Comparison of ENCODE assay signal across 8 mouse cellular contexts in genomic region chr11:86545556-86545955, GRCm38 (mm10). TPM values are rescaled to one million over a fixed set of nuclear protein-coding genes. Genes with fewer than 3 reads are reported as not detected.
DNase-seq lines count a peak whose midpoint lies in the region; ATAC-seq lines count a peak whose summit lies in the region.

No protein-coding gene starts in this region.

- H3K4me3 ChIP-seq in erythroblast, embryonic 14.5 days (replicated peaks), result peak overlapping the region; percentile 86
- peak overlapping the region; percentile 97 for H3K4me3 ChIP-seq in forebrain, embryonic 13.5 days
- H3K4me3 ChIP-seq in liver, embryonic 11.5 days (ENCODE audit: low read depth, low read length), result peak overlapping the region; percentile 81

- no peaks in the 10 kb centered on the region for H3K27me3 ChIP-seq in erythroblast, embryonic 14.5 days (ENCODE audit: control insufficient read depth)
- no peaks in the 10 kb centered on the region for H3K27me3 ChIP-seq in forebrain, embryonic 13.5 days
- H3K27me3 ChIP-seq in liver, embryonic 11.5 days (replicated peaks; ENCODE audit: control insufficient read depth, insufficient read depth, low read length), result no peaks in the 10 kb centered on the region

- ATAC-seq in erythroblast, adult 5-6 weeks (replicated peaks; ENCODE audit: low FRiP score, poor library complexity, severe bottlenecking), result no peak
- ATAC-seq in forebrain, embryonic 13.5 days, result no peak
- no peak for ATAC-seq in liver, embryonic 11.5 days (replicated peaks; ENCODE audit: low FRiP score)

- DNase-seq in A20 (ENCODE audit: low read depth, low spot score), result peak; percentile 51
- no peak for DNase-seq in liver, embryonic 11.5 days (ENCODE audit: low spot score)
- no peak for DNase-seq in ovary, postnatal 36 days (ENCODE audit: low spot score)
- DNase-seq in frontal cortex, postnatal 10 days (ENCODE audit: low spot score in 2 of 2), result no peak
- no peak for DNase-seq in urinary bladder, postnatal 25 days (ENCODE audit: low spot score)

- H3K4me1 ChIP-seq in erythroblast, embryonic 14.5 days (ENCODE audit: control insufficient read depth), result peaks cover 36% of the 10 kb centered on the region
- H3K4me1 ChIP-seq in forebrain, embryonic 13.5 days, result peaks cover 27% of the 10 kb centered on the region
- peaks cover 8% of the 10 kb centered on the region for H3K4me1 ChIP-seq in liver, embryonic 11.5 days (replicated peaks; ENCODE audit: control insufficient read depth, insufficient read depth, low read length)

- 81% methylated on average over 8 of the region's 8 CpGs for WGBS in forebrain, embryonic 13.5 days
- WGBS in liver, embryonic 11.5 days, result 69% methylated on average over 8 of the region's 8 CpGs

- H3K9ac ChIP-seq in forebrain, embryonic 13.5 days, result peak overlapping the region; percentile 49
- peak overlapping the region; percentile 90 for H3K9ac ChIP-seq in liver, embryonic 11.5 days (ENCODE audit: low read depth, low read length)

- H3K9me3 ChIP-seq in erythroblast, embryonic 14.5 days (ENCODE audit: control insufficient read depth, low read length), result no peaks in the 10 kb centered on the region
- no peaks in the 10 kb centered on the region for H3K9me3 ChIP-seq in forebrain, embryonic 13.5 days (replicated peaks)
- no peaks in the 10 kb centered on the region for H3K9me3 ChIP-seq in liver, embryonic 11.5 days (ENCODE audit: control insufficient read depth, low read length)

- H3K27ac ChIP-seq in forebrain, embryonic 13.5 days, result no peak overlapping the region
- peak overlapping the region; percentile 28; the same call in 1 of the 2 replicates for H3K27ac ChIP-seq in liver, embryonic 11.5 days (ENCODE audit: low read depth, low read length)

- peak overlapping the region; percentile 90 for H3K4me2 ChIP-seq in forebrain, embryonic 13.5 days
- H3K4me2 ChIP-seq in liver, embryonic 11.5 days, result peak overlapping the region; percentile 70

- H3K36me3 ChIP-seq in erythroblast, embryonic 14.5 days (ENCODE audit: control insufficient read depth), result peaks cover 34% of the 10 kb centered on the region
- H3K36me3 ChIP-seq in forebrain, embryonic 13.5 days (ENCODE audit: poor library complexity, severe bottlenecking), result peaks cover 13% of the 10 kb centered on the region
- peaks cover 9% of the 10 kb centered on the region for H3K36me3 ChIP-seq in liver, embryonic 11.5 days (ENCODE audit: control insufficient read depth, insufficient read depth, low read length)

RNA-seq across cellular contexts. Expression of gene Tubd1, which starts 0.8 kb away (rescaled TPM):
- 0.02 and 0.09 TPM in 2 replicates for polyA plus RNA-seq in erythroblast, embryonic 14.5 days (2012)
- 0.77 and 8.8 TPM in 2 replicates for total RNA-seq in erythroblast, adult 5-6 weeks (2015; ENCODE audit: low replicate concordance)
- 2.6 and 5.4 TPM in 2 replicates for total RNA-seq in erythroblast, adult 5-6 weeks (2017; ENCODE audit: low replicate concordance)
- polyA plus RNA-seq in forebrain, embryonic 13.5 days (2015; fragmentation: Nextera tagmentation; extraction: Ambion mirVana), result 9.9 and 10.7 TPM in 2 replicates
- 18.5 and 18.7 TPM in 2 replicates for polyA plus RNA-seq in liver, embryonic 11.5 days (2014; fragmentation: Nextera tagmentation; extraction: Ambion mirVana)

RNA-seq across cellular contexts. Expression of gene Rps6kb1, which starts 1.0 kb away (rescaled TPM):
- 0.57 and 1.4 TPM in 2 replicates for polyA plus RNA-seq in erythroblast, embryonic 14.5 days (2012)
- 7.5 and 12.7 TPM in 2 replicates for total RNA-seq in erythroblast, adult 5-6 weeks (2015; ENCODE audit: low replicate concordance)
- 20.2 and 24.7 TPM in 2 replicates for total RNA-seq in erythroblast, adult 5-6 weeks (2017; ENCODE audit: low replicate concordance)
- polyA plus RNA-seq in forebrain, embryonic 13.5 days (2015; fragmentation: Nextera tagmentation; extraction: Ambion mirVana), result 62.6 and 63.9 TPM in 2 replicates
- polyA plus RNA-seq in liver, embryonic 11.5 days (2014; fragmentation: Nextera tagmentation; extraction: Ambion mirVana), result 48.4 and 50.9 TPM in 2 replicates

Comparison
In these comparisons a context has a peak if more than half of its experiments do, and no peak if none do; other contexts are left out.
1. RNA of gene Rps6kb1, which starts 1.0 kb away (polyA plus RNA-seq): 62.6 to 63.9 TPM in forebrain, embryonic 13.5 days and 48.4 to 50.9 TPM in liver, embryonic 11.5 days; 0.57 to 1.4 TPM in erythroblast, embryonic 14.5 days; every median in the first group is over 10 times any median in the second.
2. Peak in every context shown above with its lines, with median percentiles within 50 percentile points of each other: H3K4me3 ChIP-seq.